Mouse (Mus musculus): Measurements from ENCODE around the gene Cfl1.

Cfl1 gene

GRCm38 (mm10) chr19:5465037-5465436 is 25.2 kb upstream of the Cfl1 start:
- in situ Hi-C loops (cut with MboI) = no loop called here

- in situ Hi-C loops (cut with MboI) = no loop called here
Measured at GRCm38 (mm10) chr19:5466916-5467500, 23.2 kb upstream of the Cfl1 start.

- in situ Hi-C loops (cut with MboI) = no loop called here
Measured at GRCm38 (mm10) chr19:5468374-5468773, 21.9 kb upstream of the Cfl1 start, which contains the start of gene Ctsw. Gene Ctsw, minus strand, starts transcription at chr19:5468507.

- in situ Hi-C loops (cut with MboI) = no loop called here
Measured at GRCm38 (mm10) chr19:5471846-5472245, 18.4 kb upstream of the Cfl1 start.

GRCm38 (mm10) chr19:5472857-5473256 is 17.4 kb upstream of the Cfl1 start:
- in situ Hi-C loops (cut with MboI) = no loop called here

GRCm38 (mm10) chr19:5473720-5474119 is 16.5 kb upstream of the Cfl1 start, which contains the start of gene Efemp2:
Gene Efemp2, plus strand, starts transcription at chr19:5473954.
- in situ Hi-C loops (cut with MboI) = no loop called here

- in situ Hi-C loops (cut with MboI) = no loop called here
Measured at GRCm38 (mm10) chr19:5474281-5475068, 15.8 kb upstream of the Cfl1 start.

- in situ Hi-C loops (cut with MboI) = no loop called here
Measured at GRCm38 (mm10) chr19:5475069-5475714, 15.1 kb upstream of the Cfl1 start.

GRCm38 (mm10) chr19:5477004-5477667 is 13.1 kb upstream of the Cfl1 start:
- in situ Hi-C loops (cut with MboI) = no loop called here

- in situ Hi-C loops (cut with MboI) = no loop called here
Measured at GRCm38 (mm10) chr19:5477668-5478300, 12.5 kb upstream of the Cfl1 start.

- in situ Hi-C loops (cut with MboI) = no loop called here
Measured at GRCm38 (mm10) chr19:5480016-5480415, 10.2 kb upstream of the Cfl1 start.

- in situ Hi-C loops (cut with MboI) = no loop called here
Measured at GRCm38 (mm10) chr19:5481398-5481797, 8.9 kb upstream of the Cfl1 start.

GRCm38 (mm10) chr19:5483386-5484359 is 6.6 kb upstream of the Cfl1 start:
- in situ Hi-C loops (cut with MboI) = no loop called here

GRCm38 (mm10) chr19:5484496-5484895 is 5.8 kb upstream of the Cfl1 start:
- in situ Hi-C loops (cut with MboI) = no loop called here

- in situ Hi-C loops (cut with MboI) = no loop called here
Measured at GRCm38 (mm10) chr19:5485371-5485770, 4.9 kb upstream of the Cfl1 start.

GRCm38 (mm10) chr19:5485821-5486220 is 4.4 kb upstream of the Cfl1 start:
- in situ Hi-C loops (cut with MboI) = no loop called here

- in situ Hi-C loops (cut with MboI) = no loop called here
Measured at GRCm38 (mm10) chr19:5486286-5486685, 4.0 kb upstream of the Cfl1 start.

- in situ Hi-C loops (cut with MboI) = no loop called here
Measured at GRCm38 (mm10) chr19:5486771-5487170, 3.5 kb upstream of the Cfl1 start.

GRCm38 (mm10) chr19:5487768-5488550 is 2.3 kb upstream of the Cfl1 start, which contains the start of gene Mus81:
Gene Mus81, minus strand, starts transcription at chr19:5488402.
- in situ Hi-C loops (cut with MboI) = no loop called here
